Mouse (Mus musculus): ENCODE measurements around the gene Gm21870.

Gene Gm21870

DNA sequence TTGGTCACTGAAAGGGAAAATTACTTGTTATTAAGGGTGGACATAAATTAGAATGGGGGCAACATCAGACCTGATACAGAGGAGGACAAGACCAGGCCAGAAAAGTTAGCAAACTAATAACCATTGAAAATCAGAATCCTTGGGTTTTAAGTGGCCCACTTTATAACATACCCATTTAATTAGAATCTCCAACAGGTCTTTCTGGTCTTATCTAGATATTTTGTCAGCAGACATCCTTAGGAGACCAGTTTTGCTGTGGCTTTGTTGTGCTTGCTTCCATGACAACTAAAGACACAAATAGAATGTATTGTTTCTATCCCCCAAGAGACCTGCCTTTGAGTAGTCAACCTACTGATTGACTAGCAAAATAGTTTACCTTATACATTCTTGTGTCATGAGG lies at the start of gene Gm21870:
Gene Gm21870, minus strand, starts transcription at position 101 of the 400 bp plus-strand sequence.

DNA sequence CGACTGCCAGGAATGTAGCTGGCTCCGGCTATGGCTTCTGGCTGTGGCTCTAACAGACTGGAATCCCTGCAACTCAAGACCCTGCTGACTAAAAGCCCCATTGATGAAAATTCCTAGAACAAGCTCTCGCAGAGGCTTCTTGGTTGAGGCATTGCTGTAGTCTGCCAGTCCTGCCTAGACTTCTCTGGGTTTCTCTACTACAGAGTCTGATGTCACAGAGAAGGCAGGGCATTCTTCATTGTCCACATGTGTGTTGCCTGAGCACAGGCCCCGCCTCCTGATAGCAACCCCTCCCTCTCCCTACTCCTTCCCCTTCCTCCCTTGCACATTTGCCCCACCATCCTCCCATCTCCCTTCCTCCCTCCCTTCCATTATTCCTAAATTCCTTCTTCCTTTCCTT lies 30.2 kb downstream of the Gm21870 start, which contains the start of gene Btbd35f6:
Gene Btbd35f6, minus strand, starts transcription at position 101 of the 400 bp plus-strand sequence.
- 100% methylated on average over 1 of the region's 4 CpGs for WGBS

All from cerebral cortex, adult 2 months (tissue).